ENCODE assay signal across 8 mouse cellular contexts in the genomic region with DNA sequence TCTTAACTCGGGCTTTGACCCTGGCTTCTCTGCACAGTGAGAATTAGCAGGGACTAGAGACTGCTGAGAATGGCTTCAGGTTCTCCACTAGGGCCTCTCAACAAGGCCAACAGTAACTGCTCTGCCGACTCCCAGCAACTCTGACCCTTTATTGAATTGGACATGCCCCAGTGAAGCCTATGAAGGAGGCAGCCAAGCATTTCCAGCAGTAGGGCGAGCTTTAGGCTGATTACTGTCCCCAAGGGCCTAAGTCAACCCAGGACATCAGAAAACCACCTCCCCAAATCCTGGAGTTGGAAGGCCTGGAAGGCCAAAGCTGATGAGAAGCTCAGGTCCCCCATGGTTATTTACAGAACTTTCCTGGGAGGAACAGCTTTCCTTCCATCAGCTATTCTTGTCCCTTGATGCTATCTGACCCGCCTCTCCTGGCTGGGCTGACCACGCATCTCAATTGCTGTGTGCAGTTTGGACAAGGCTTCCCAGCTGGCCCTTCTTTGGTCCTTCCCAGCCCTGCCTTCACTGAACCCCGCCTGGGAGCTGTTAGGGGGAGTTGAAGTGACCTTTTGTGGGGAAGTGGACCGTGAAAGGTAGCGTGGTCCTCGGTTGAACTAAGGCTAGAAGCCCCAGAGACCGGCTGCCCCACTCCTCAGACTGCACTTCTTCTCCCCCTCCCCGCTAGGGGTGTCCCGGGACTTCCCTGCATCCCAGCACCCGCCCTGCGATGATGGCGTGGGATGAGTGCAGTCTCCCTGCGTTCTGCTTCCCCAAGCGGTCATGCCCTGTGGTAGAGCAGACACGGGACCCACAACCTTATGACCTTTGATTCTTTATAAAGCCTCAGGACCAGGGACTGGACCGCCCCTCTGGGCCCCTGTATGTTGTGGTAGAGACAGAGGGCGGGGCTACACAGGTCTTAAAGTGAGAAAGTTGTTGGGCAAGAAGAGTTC. TPM values are rescaled to one million over a fixed set of nuclear protein-coding genes. Genes with fewer than 3 reads are reported as not detected.
DNase-seq lines count a peak whose midpoint lies in the region; ATAC-seq lines count a peak whose summit lies in the region.

No protein-coding gene starts in this region.

- no peak overlapping the region for H3K9ac ChIP-seq in midbrain, embryonic 16.5 days (ENCODE audit: low read depth, low read length)
- H3K9ac ChIP-seq in liver, embryonic 15.5 days, result no peak overlapping the region

- H3K9me3 ChIP-seq in midbrain, embryonic 10.5 days (replicated peaks), result no peaks in the 10 kb centered on the region
- no peaks in the 10 kb centered on the region for H3K9me3 ChIP-seq in midbrain, embryonic 16.5 days (replicated peaks; ENCODE audit: control insufficient read depth, low read length, poor library complexity, severe bottlenecking)
- no peaks in the 10 kb centered on the region for H3K9me3 ChIP-seq in embryonic facial prominence, embryonic 10.5 days
- no peaks in the 10 kb centered on the region for H3K9me3 ChIP-seq in liver, embryonic 15.5 days (replicated peaks)

- peaks cover 63% of the 10 kb centered on the region for H3K4me1 ChIP-seq in midbrain, embryonic 10.5 days
- H3K4me1 ChIP-seq in midbrain, embryonic 16.5 days (ENCODE audit: control insufficient read depth, insufficient read depth, low read length), result no peaks in the 10 kb centered on the region
- peaks cover 64% of the 10 kb centered on the region for H3K4me1 ChIP-seq in embryonic facial prominence, embryonic 10.5 days
- H3K4me1 ChIP-seq in liver, embryonic 15.5 days (replicated peaks), result peaks cover 42% of the 10 kb centered on the region

- H3K27ac ChIP-seq in midbrain, embryonic 10.5 days (replicated peaks), result peak overlapping the region; percentile 86
- no peak overlapping the region for H3K27ac ChIP-seq in midbrain, embryonic 16.5 days (ENCODE audit: low read length)
- H3K27ac ChIP-seq in embryonic facial prominence, embryonic 10.5 days (replicated peaks), result peak overlapping the region; percentile 83
- H3K27ac ChIP-seq in liver, embryonic 15.5 days (replicated peaks), result peak overlapping the region; percentile 80

- H3K27me3 ChIP-seq in midbrain, embryonic 10.5 days (ENCODE audit: low read depth, poor library complexity, severe bottlenecking), result no peaks in the 10 kb centered on the region
- no peaks in the 10 kb centered on the region for H3K27me3 ChIP-seq in midbrain, embryonic 16.5 days (ENCODE audit: control insufficient read depth, insufficient read depth, low read depth, low read length)
- 0 out of 2 replicates have a peak, but pooled peaks cover 3% of the 10 kb centered on the region for H3K27me3 ChIP-seq in embryonic facial prominence, embryonic 10.5 days (replicated peaks; ENCODE audit: low read depth, poor library complexity, severe bottlenecking)
- H3K27me3 ChIP-seq in liver, embryonic 15.5 days, result peaks cover 6% of the 10 kb centered on the region; the same call in 1 of the 2 replicates

- 12% methylated on average over 20 of the region's 20 CpGs for WGBS in midbrain, embryonic 10.5 days
- WGBS in midbrain, embryonic 16.5 days, result 24% methylated on average over 20 of the region's 20 CpGs
- WGBS in embryonic facial prominence, embryonic 10.5 days, result 20% methylated on average over 20 of the region's 20 CpGs
- 39% methylated on average over 20 of the region's 20 CpGs for WGBS in liver, embryonic 15.5 days (ENCODE audit: insufficient replicate concordance)

- intact Hi-C loops in heart, postnatal 14 days (cut with DNase I), result loop anchor here (2.0 kb wide), 1 partner anchor 28 kb away; the partner anchor contains the start of gene Cdc42ep4

- H3K4me2 ChIP-seq in midbrain, embryonic 16.5 days (ENCODE audit: low read length), result no peak overlapping the region
- H3K4me2 ChIP-seq in liver, embryonic 15.5 days, result no peak overlapping the region

- peak; percentile 53 for DNase-seq in midbrain, embryonic 10.5 days (ENCODE audit: low spot score)
- no peak for DNase-seq in embryonic facial prominence, embryonic 10.5 days (ENCODE audit: low spot score)
- DNase-seq in heart, postnatal 14 days, result peak; percentile 58 to 67
- no peak for DNase-seq in ovary, postnatal 14 days (ENCODE audit: low spot score)
- DNase-seq in ovary, postnatal 36 days (ENCODE audit: low spot score), result no peak
- DNase-seq in cerebellum, postnatal 25 days, result no peak

- H3K4me3 ChIP-seq in midbrain, embryonic 10.5 days, result peak overlapping the region; percentile 34
- H3K4me3 ChIP-seq in midbrain, embryonic 16.5 days (ENCODE audit: low read depth, low read length), result no peak overlapping the region
- peak overlapping the region; percentile 32 for H3K4me3 ChIP-seq in embryonic facial prominence, embryonic 10.5 days
- no peak overlapping the region for H3K4me3 ChIP-seq in liver, embryonic 15.5 days (replicated peaks)

- no peaks in the 10 kb centered on the region for H3K36me3 ChIP-seq in midbrain, embryonic 10.5 days
- H3K36me3 ChIP-seq in midbrain, embryonic 16.5 days (ENCODE audit: control insufficient read depth, insufficient read depth, low read length), result no peaks in the 10 kb centered on the region
- H3K36me3 ChIP-seq in embryonic facial prominence, embryonic 10.5 days (replicated peaks), result no peaks in the 10 kb centered on the region
- no peaks in the 10 kb centered on the region for H3K36me3 ChIP-seq in liver, embryonic 15.5 days (replicated peaks)

- no peak for ATAC-seq in midbrain, embryonic 16.5 days
- no peak for ATAC-seq in liver, embryonic 15.5 days (ENCODE audit: insufficient read depth)

RNA-seq across cellular contexts. Expression of gene Cdc42ep4, which starts 27.3 kb away (rescaled TPM):
- 91.4 and 105 TPM in 2 replicates for polyA plus RNA-seq in midbrain, embryonic 10.5 days (2016; fragmentation: Nextera tagmentation; extraction: Ambion mirVana)
- 73.2 and 75.0 TPM in 2 replicates for polyA plus RNA-seq in midbrain, embryonic 16.5 days (2015; fragmentation: Nextera tagmentation; extraction: Ambion mirVana)
- polyA plus RNA-seq in embryonic facial prominence, embryonic 10.5 days (2016; fragmentation: Nextera tagmentation; extraction: Ambion mirVana), result 117 TPM in 2 replicates
- 10 to 100 TPM; 30.9 to 33.4 TPM for total RNA-seq in heart, postnatal 14 days (2021)
- polyA plus RNA-seq in liver, embryonic 15.5 days (2015; fragmentation: Nextera tagmentation; extraction: Ambion mirVana), result 17.1 and 19.8 TPM in 2 replicates

Comparison
In these comparisons a context has a peak if more than half of its experiments do, and no peak if none do; other contexts are left out.
1. H3K4me3 ChIP-seq: peak in midbrain, embryonic 10.5 days (single experiment) and embryonic facial prominence, embryonic 10.5 days (single experiment); none in midbrain, embryonic 16.5 days (single experiment) and liver, embryonic 15.5 days (single experiment).
2. DNase-seq: peak in midbrain, embryonic 10.5 days (single experiment) and heart, postnatal 14 days (2 of 2); none in embryonic facial prominence, embryonic 10.5 days (single experiment), ovary, postnatal 14 days (single experiment), ovary, postnatal 36 days (single experiment) and cerebellum, postnatal 25 days (0 of 2).